Mouse (Mus musculus): ENCODE measurements around the gene Ripor2. TPM values are rescaled to one million over a fixed set of nuclear protein-coding genes. Genes with fewer than 3 reads are reported as not detected.

Gene Ripor2
- polyA plus RNA-seq, 2 experiments = 2.1 TPM

- Histone ChIP-seq H3K27ac (no peak overlapping the region), H3K9ac (replicated peaks) (no peak overlapping the region), H3K4me3 (ENCODE audit: insufficient read depth in 1 of 2, low read depth in 2 of 2, low read length in 2 of 2) (no peak overlapping the region), H3K9me3 (ENCODE audit: control insufficient read depth, low read length) (no peaks in the 10 kb centered on the region), H3K36me3 (replicated peaks; ENCODE audit: control insufficient read depth, insufficient read depth, low read depth) (no peaks in the 10 kb centered on the region), H3K4me2 (ENCODE audit: low read depth) (no peak overlapping the region), H3K4me1 (replicated peaks; ENCODE audit: control insufficient read depth in 2 of 2, insufficient read depth in 2 of 2, low read length in 1 of 2) (no peaks in the 10 kb centered on the region), H3K27me3 (ENCODE audit: control insufficient read depth, insufficient read depth, low read length) (no peaks in the 10 kb centered on the region)
- WGBS (ENCODE audit: insufficient replicate concordance) = 47% methylated on average over 2 of the region's 2 CpGs
- TF ChIP-seq CTCF (IDR thresholded peaks at IDR 0.05; ENCODE audit: low read depth) (no peak), EP300 (IDR thresholded peaks at IDR 0.05; ENCODE audit: low read depth) (no peak)
- no peak for ATAC-seq (ENCODE audit: insufficient read depth)
- DNase-seq (ENCODE audit: low read depth in 3 of 3, low spot score in 3 of 3) = no peak
Observed at GRCm38 (mm10) chr13:24778026-24778425, 196.0 kb downstream of the Ripor2 start.

- Histone ChIP-seq H3K9ac (replicated peaks) (no peak overlapping the region), H3K4me1 (replicated peaks; ENCODE audit: control insufficient read depth in 2 of 2, insufficient read depth in 2 of 2, low read length in 1 of 2) (no peaks in the 10 kb centered on the region), H3K4me3 (ENCODE audit: insufficient read depth in 1 of 2, low read depth in 2 of 2, low read length in 2 of 2) (no peak overlapping the region), H3K4me2 (ENCODE audit: low read depth) (no peak overlapping the region), H3K27ac (no peak overlapping the region), H3K27me3 (ENCODE audit: control insufficient read depth, insufficient read depth, low read length) (no peaks in the 10 kb centered on the region), H3K9me3 (ENCODE audit: control insufficient read depth, low read length) (no peaks in the 10 kb centered on the region), H3K36me3 (replicated peaks; ENCODE audit: control insufficient read depth, insufficient read depth, low read depth) (no peaks in the 10 kb centered on the region)
- no peak for TF ChIP-seq CTCF (IDR thresholded peaks at IDR 0.05; ENCODE audit: low read depth)
- no peak for TF ChIP-seq EP300 (IDR thresholded peaks at IDR 0.05; ENCODE audit: low read depth)
- no peak for ATAC-seq (ENCODE audit: insufficient read depth)
- DNase-seq (ENCODE audit: low read depth in 3 of 3, low spot score in 3 of 3) = no peak
- 48% methylated on average over 8 of the region's 8 CpGs for WGBS (ENCODE audit: insufficient replicate concordance)
Observed at GRCm38 (mm10) chr13:24778706-24779380, 196.9 kb downstream of the Ripor2 start.

- no peak for ATAC-seq (ENCODE audit: insufficient read depth)
- no peak for TF ChIP-seq EP300 (IDR thresholded peaks at IDR 0.05; ENCODE audit: low read depth)
- TF ChIP-seq CTCF (IDR thresholded peaks at IDR 0.05; ENCODE audit: low read depth) = no peak
- Histone ChIP-seq H3K27me3 (ENCODE audit: control insufficient read depth, insufficient read depth, low read length) (no peaks in the 10 kb centered on the region), H3K9ac (replicated peaks) (no peak overlapping the region), H3K4me2 (ENCODE audit: low read depth) (no peak overlapping the region), H3K27ac (no peak overlapping the region), H3K9me3 (ENCODE audit: control insufficient read depth, low read length) (no peaks in the 10 kb centered on the region), H3K36me3 (replicated peaks; ENCODE audit: control insufficient read depth, insufficient read depth, low read depth) (no peaks in the 10 kb centered on the region), H3K4me1 (replicated peaks; ENCODE audit: control insufficient read depth in 2 of 2, insufficient read depth in 2 of 2, low read length in 1 of 2) (no peaks in the 10 kb centered on the region), H3K4me3 (ENCODE audit: insufficient read depth in 1 of 2, low read depth in 2 of 2, low read length in 2 of 2) (no peak overlapping the region)
- WGBS (ENCODE audit: insufficient replicate concordance) = 54% methylated on average over 5 of the region's 5 CpGs
- no peak for DNase-seq (ENCODE audit: low read depth in 3 of 3, low spot score in 3 of 3)
Observed at GRCm38 (mm10) chr13:24781916-24782315, 199.9 kb downstream of the Ripor2 start.

Other genes starting within 250 kb of the Ripor2 start
- gene Armh2, start 159.0 kb downstream of the Ripor2 start, polyA plus RNA-seq (2012; rRNA removed) = not detected in 2 replicates
- not detected in 2 replicates for gene Armh2, start 159.0 kb downstream of the Ripor2 start, polyA plus RNA-seq (2014; fragmentation: Nextera tagmentation; extraction: Ambion mirVana)
- 32.1 and 65.7 TPM in 2 replicates for gene Gmnn, start 179.7 kb downstream of the Ripor2 start, polyA plus RNA-seq (2012; rRNA removed)
- 149 and 153 TPM in 2 replicates for gene Gmnn, start 179.7 kb downstream of the Ripor2 start, polyA plus RNA-seq (2014; fragmentation: Nextera tagmentation; extraction: Ambion mirVana)
- gene BC005537, start 219.5 kb downstream of the Ripor2 start, polyA plus RNA-seq (2012; rRNA removed) = 17.4 and 33.5 TPM in 2 replicates
- 13.7 and 14.5 TPM in 2 replicates for gene BC005537, start 219.5 kb downstream of the Ripor2 start, polyA plus RNA-seq (2014; fragmentation: Nextera tagmentation; extraction: Ambion mirVana)
- gene Acot13, start 249.4 kb downstream of the Ripor2 start, polyA plus RNA-seq (2012; rRNA removed) = 26.2 and 38.2 TPM in 2 replicates
- 61.9 and 67.0 TPM in 2 replicates for gene Acot13, start 249.4 kb downstream of the Ripor2 start, polyA plus RNA-seq (2014; fragmentation: Nextera tagmentation; extraction: Ambion mirVana)
- gene Tdp2, start 249.5 kb downstream of the Ripor2 start, polyA plus RNA-seq (2012; rRNA removed) = 17.0 and 21.8 TPM in 2 replicates
- gene Tdp2, start 249.5 kb downstream of the Ripor2 start, polyA plus RNA-seq (2014; fragmentation: Nextera tagmentation; extraction: Ambion mirVana) = 25.0 and 26.4 TPM in 2 replicates